Comparison of ENCODE assay signal across 8 mouse cellular contexts in genomic region chr4:148901275-148902052, GRCm38 (mm10).
A peak's percentile ranks its signal among the peaks of the same experiment; 100 is the strongest.
DNase-seq lines count a peak whose midpoint lies in the region; ATAC-seq and TF ChIP-seq lines count a peak whose summit lies in the region.

No protein-coding gene starts in this region.

- no peak for TF ChIP-seq CTCF in olfactory bulb, adult 2 months (IDR thresholded peaks at IDR 0.05; ENCODE audit: insufficient read depth, low read depth, low read length)

- peaks cover 83% of the 10 kb centered on the region for H3K27me3 ChIP-seq in forebrain, embryonic 12.5 days
- H3K27me3 ChIP-seq in limb, embryonic 12.5 days, result peaks cover 84% of the 10 kb centered on the region

- peaks cover 15% of the 10 kb centered on the region for H3K4me1 ChIP-seq in forebrain, embryonic 12.5 days
- H3K4me1 ChIP-seq in limb, embryonic 12.5 days (replicated peaks), result peaks cover 63% of the 10 kb centered on the region
- H3K4me1 ChIP-seq in olfactory bulb, adult 2 months (ENCODE audit: control insufficient read depth, insufficient read depth, low read length), result peaks cover 10% of the 10 kb centered on the region

- H3K36me3 ChIP-seq in forebrain, embryonic 12.5 days (replicated peaks), result no peaks in the 10 kb centered on the region
- no peaks in the 10 kb centered on the region for H3K36me3 ChIP-seq in limb, embryonic 12.5 days

- H3K9me3 ChIP-seq in forebrain, embryonic 12.5 days, result no peaks in the 10 kb centered on the region
- no peaks in the 10 kb centered on the region for H3K9me3 ChIP-seq in limb, embryonic 12.5 days

- no peak overlapping the region for H3K27ac ChIP-seq in forebrain, embryonic 12.5 days
- no peak overlapping the region for H3K27ac ChIP-seq in limb, embryonic 12.5 days
- H3K27ac ChIP-seq in olfactory bulb, adult 2 months (ENCODE audit: insufficient read depth, low read depth, low read length), result no peak overlapping the region

- no peak for TF ChIP-seq POLR2A in olfactory bulb, adult 2 months (IDR thresholded peaks at IDR 0.05; ENCODE audit: insufficient read depth, low read depth, low read length)

- WGBS in forebrain, embryonic 12.5 days, result under 1% methylated on average over 64 of the region's 64 CpGs
- under 1% methylated on average over 64 of the region's 64 CpGs for WGBS in limb, embryonic 12.5 days
- WGBS in olfactory bulb, adult 2 months, result 3% methylated on average over 64 of the region's 64 CpGs

- ATAC-seq in forebrain, embryonic 12.5 days (ENCODE audit: low FRiP score), result peak; percentile 54
- no peak for ATAC-seq in limb, embryonic 12.5 days (ENCODE audit: insufficient number of reproducible peaks, insufficient read depth, low FRiP score, low TSS enrichment, low read depth)
- no peak for ATAC-seq in monocyte, adult 5-6 weeks (replicated peaks; ENCODE audit: insufficient number of reproducible peaks, low FRiP score, low TSS enrichment, poor library complexity, severe bottlenecking)

- peak overlapping the region; percentile 95 for H3K4me2 ChIP-seq in forebrain, embryonic 12.5 days
- peak overlapping the region; percentile 99 for H3K4me2 ChIP-seq in limb, embryonic 12.5 days

- H3K4me3 ChIP-seq in forebrain, embryonic 12.5 days (replicated peaks), result peak overlapping the region; percentile 59
- H3K4me3 ChIP-seq in limb, embryonic 12.5 days (replicated peaks), result peak overlapping the region; percentile 66
- H3K4me3 ChIP-seq in olfactory bulb, adult 2 months (ENCODE audit: insufficient read depth, low read depth, low read length), result peak overlapping the region; percentile 58

- intact Hi-C loops in left cerebral cortex, postnatal 10 days (cut with DNase I), result no loop called here

- peak; percentile 37 to 68 for DNase-seq in adrenal gland, adult (ENCODE audit: inconsistent age in 2 of 2, low spot score in 1 of 2)
- DNase-seq in adrenal gland, postnatal 10 days, result no peak
- DNase-seq in A20 (ENCODE audit: low read depth, low spot score), result peak; percentile 71
- DNase-seq in left cerebral cortex, postnatal 10 days (ENCODE audit: extremely low spot score in 1 of 2, low spot score in 2 of 2), result no peak

- peak overlapping the region; percentile 71 for H3K9ac ChIP-seq in forebrain, embryonic 12.5 days
- peak overlapping the region; percentile 60 for H3K9ac ChIP-seq in limb, embryonic 12.5 days (replicated peaks)

Comparison
In these comparisons a context has a peak if more than half of its experiments do, and no peak if none do; other contexts are left out.
1. DNase-seq: peak in adrenal gland, adult (2 of 2) and A20 (single experiment); none in adrenal gland, postnatal 10 days (single experiment) and left cerebral cortex, postnatal 10 days (0 of 2).
2. Peak in every context shown above with its lines, with median percentiles within 50 percentile points of each other: H3K4me3 ChIP-seq.